In the genomic region with DNA sequence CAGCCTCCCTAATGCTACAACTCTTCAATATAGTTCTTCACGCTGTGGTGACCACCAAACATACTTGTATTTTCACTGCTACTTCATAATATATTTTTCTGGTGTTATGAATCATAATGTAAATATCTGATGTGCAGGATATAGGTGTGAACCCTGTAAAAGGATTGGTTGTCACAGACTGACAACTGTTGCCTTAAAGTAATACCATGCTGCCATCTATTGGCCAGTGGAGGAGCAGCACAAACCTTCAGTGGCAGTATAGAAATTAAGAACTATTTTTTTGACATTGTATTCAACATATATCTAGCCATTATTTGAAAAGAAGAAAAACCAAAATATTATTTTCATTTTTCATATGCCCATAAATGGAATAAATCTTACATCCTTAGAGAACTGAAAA, we compare ENCODE assay signal across 9 mouse cellular contexts. TPM values are rescaled to one million over a fixed set of nuclear protein-coding genes. Genes with fewer than 3 reads are reported as not detected.
A peak's percentile ranks its signal among the peaks of the same experiment; 100 is the strongest.
DNase-seq lines count a peak whose midpoint lies in the region.
"Had no signal": no experiment of that assay in that cellular context is flagged by ENCODE, and none has a peak within 500 bp of the region (broad histone marks: within the 10 kb centered on the region; RNA-seq: fewer than 3 reads in every experiment).

No protein-coding gene starts in this region.

- WGBS in heart, embryonic 10.5 days = 90% methylated on average over 1 of the region's 1 CpGs

- H3K4me3 ChIP-seq in heart, embryonic 10.5 days = no peak overlapping the region
- H3K4me3 ChIP-seq: limb, embryonic 12.5 days had no signal

- H3K27me3 ChIP-seq in heart, embryonic 10.5 days (ENCODE audit: insufficient read depth, poor library complexity, severe bottlenecking) = no peaks in the 10 kb centered on the region
- H3K27me3 ChIP-seq: limb, embryonic 12.5 days had no signal

- peaks cover 68% of the 10 kb centered on the region for H3K36me3 ChIP-seq in heart, embryonic 10.5 days

- H3K27ac ChIP-seq in heart, embryonic 10.5 days = no peak overlapping the region
- H3K27ac ChIP-seq: limb, embryonic 12.5 days had no signal

- H3K4me1 ChIP-seq in heart, embryonic 10.5 days = no peaks in the 10 kb centered on the region
- H3K4me1 ChIP-seq: limb, embryonic 12.5 days had no signal

- no peaks in the 10 kb centered on the region for H3K9me3 ChIP-seq in heart, embryonic 10.5 days
- H3K9me3 ChIP-seq: limb, embryonic 12.5 days had no signal

- DNase-seq in heart, adult 18-20 months = peak; percentile 45 to 76
- no peak for DNase-seq in heart, embryonic 10.5 days (ENCODE audit: low spot score)
- DNase-seq in A20 (ENCODE audit: low read depth, low spot score) = peak; percentile 67
- DNase-seq in adipocyte (ENCODE audit: low spot score) = peak; percentile 62
- peak; percentile 17 for DNase-seq in embryo, embryonic 11.5 days (ENCODE audit: low read depth, low spot score)
- DNase-seq in kidney, postnatal 25 days = peak; percentile 43 to 72
- DNase-seq in lung, postnatal 36 days = peak; percentile 83
- peak; percentile 3 to 10 for DNase-seq in thymus, adult 18-20 months

RNA-seq across cellular contexts. Expression of gene Ino80, which starts 40.5 kb away (rescaled TPM):
- 10 to 100 TPM in 1 of 2 experiments, 1 to 10 TPM in 1; 9.9 to 10.7 TPM for total RNA-seq in heart, adult 18-20 months (2021)
- polyA plus RNA-seq in heart, embryonic 10.5 days (2016; fragmentation: Nextera tagmentation; extraction: Ambion mirVana) = 2.7 and 3.4 TPM in 2 replicates
